Mouse (Mus musculus) ovary, postnatal 36 days (tissue): ENCODE measurements around the gene Vwa8.
"Not testable (repeated sequence)": the region's sequence is repeated elsewhere in the genome, so short reads cannot be mapped to it uniquely, and the experiment has no call there.

ENCODE experiments used
- DNase-seq: peaks from one replicate; pipeline ENCODE4 v3.0.0; 2022; ENCODE audit warnings: low spot score, mixed read lengths

Vwa8 gene

GRCm38 (mm10) chr14:78885915-78886534 lies 37.2 kb downstream of the Vwa8 start:
- no peak for DNase-seq

GRCm38 (mm10) chr14:78886566-78887234 lies 37.8 kb downstream of the Vwa8 start:
- no peak for DNase-seq

- DNase-seq, result not testable (repeated sequence)
Measured at GRCm38 (mm10) chr14:78887494-78887893, 38.6 kb downstream of the Vwa8 start.

- DNase-seq, result no peak
Measured at GRCm38 (mm10) chr14:78895496-78895895, 46.6 kb downstream of the Vwa8 start.

GRCm38 (mm10) chr14:78896252-78896651 lies 47.4 kb downstream of the Vwa8 start:
- no peak for DNase-seq

- DNase-seq, result no peak
Measured at GRCm38 (mm10) chr14:78900770-78901169, 51.9 kb downstream of the Vwa8 start.

- DNase-seq, result no peak
Measured at GRCm38 (mm10) chr14:78908205-78908863, 59.5 kb downstream of the Vwa8 start.

- no peak for DNase-seq
Measured at GRCm38 (mm10) chr14:78912076-78912475, 63.2 kb downstream of the Vwa8 start.

- no peak for DNase-seq
Measured at GRCm38 (mm10) chr14:78914180-78914579, 65.3 kb downstream of the Vwa8 start.

GRCm38 (mm10) chr14:78916691-78917090 lies 67.8 kb downstream of the Vwa8 start:
- DNase-seq, result no peak

GRCm38 (mm10) chr14:78921219-78921618 lies 72.4 kb downstream of the Vwa8 start:
- no peak for DNase-seq

- no peak for DNase-seq
Measured at GRCm38 (mm10) chr14:78923631-78924030, 74.8 kb downstream of the Vwa8 start.

- DNase-seq, result no peak
Measured at GRCm38 (mm10) chr14:78924755-78925537, 76.1 kb downstream of the Vwa8 start.

- DNase-seq, result no peak
Measured at GRCm38 (mm10) chr14:78932094-78932493, 83.2 kb downstream of the Vwa8 start.

- DNase-seq, result no peak
Measured at GRCm38 (mm10) chr14:78933399-78933798, 84.5 kb downstream of the Vwa8 start.

- no peak for DNase-seq
Measured at GRCm38 (mm10) chr14:78934596-78934995, 85.7 kb downstream of the Vwa8 start.

GRCm38 (mm10) chr14:78935796-78936195 lies 86.9 kb downstream of the Vwa8 start:
- DNase-seq, result no peak

- DNase-seq, result no peak
Measured at GRCm38 (mm10) chr14:78941741-78942475, 93.1 kb downstream of the Vwa8 start.

GRCm38 (mm10) chr14:78955745-78956144 lies 106.9 kb downstream of the Vwa8 start:
- DNase-seq, result no peak

GRCm38 (mm10) chr14:78970621-78971020 lies 121.8 kb downstream of the Vwa8 start:
- no peak for DNase-seq

- DNase-seq, result no peak
Measured at GRCm38 (mm10) chr14:78972424-78972823, 123.6 kb downstream of the Vwa8 start.

GRCm38 (mm10) chr14:78983104-78983503 lies 134.3 kb downstream of the Vwa8 start:
- peak; percentile 13 for DNase-seq
